Mouse (Mus musculus) ES-Bruce4 (cell line): ENCODE measurements around the gene Adap2.

ENCODE experiments used
- CTCF ChIP-seq: IDR thresholded peaks from one replicate; pipeline ENCODE4 v1.8.1; 2011; ENCODE audit warnings: low read depth, low read length
- EP300 ChIP-seq: IDR thresholded peaks from 2 replicates; pipeline ENCODE4 v1.6.1; 2011; ENCODE audit warnings: low read depth, low read length; ENCODE audit not compliant: insufficient read depth

DNA sequence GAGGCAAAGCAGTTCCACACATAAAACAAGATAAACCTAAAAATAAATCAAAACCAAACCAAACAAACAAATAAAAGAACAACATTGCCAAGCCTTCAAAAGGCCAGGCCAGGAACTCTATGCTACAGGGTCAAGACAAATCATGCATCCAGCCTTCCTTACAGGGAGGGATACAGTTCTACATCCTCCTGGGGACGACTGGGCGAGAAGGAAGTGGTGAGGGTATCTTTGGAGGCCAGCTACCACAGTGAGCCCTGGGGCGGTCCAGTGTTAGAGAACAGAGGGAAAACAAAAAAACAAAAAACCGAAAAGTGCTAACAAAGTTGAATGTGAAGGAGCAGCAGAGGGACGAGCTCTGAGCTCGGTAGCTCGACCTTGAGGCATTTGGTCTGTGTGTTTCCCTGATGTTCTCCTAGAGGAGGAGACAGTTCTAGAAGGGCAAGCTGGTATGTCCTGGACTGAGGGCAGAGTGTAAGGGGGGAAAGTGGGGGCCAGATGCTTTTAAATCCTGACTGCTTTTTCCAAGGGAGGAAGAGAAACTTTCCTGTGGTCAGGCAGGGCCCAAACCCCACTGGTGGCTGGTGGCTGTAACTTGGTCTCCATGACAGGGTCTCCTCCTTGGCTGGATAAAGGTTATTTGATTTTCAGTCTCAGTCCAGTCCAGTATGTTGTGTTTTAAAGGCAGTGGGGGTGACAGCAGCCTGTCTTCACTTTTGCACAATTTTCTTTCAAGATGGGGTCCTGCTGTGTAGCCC lies 9.6 kb downstream of the Adap2 start:
- no peak for TF ChIP-seq CTCF
- TF ChIP-seq EP300: no peak
